Mouse (Mus musculus): Measurements from ENCODE around the gene Pus7. TPM values are rescaled to one million over a fixed set of nuclear protein-coding genes. Genes with fewer than 3 reads are reported as not detected.
A peak's percentile ranks its signal among the peaks of the same experiment; 100 is the strongest.

Gene Pus7
- polyA plus RNA-seq, 2 experiments, result 27.0 to 28.7 TPM

GRCm38 (mm10) chr5:23788390-23788830 lies 4.9 kb upstream of the Pus7 start:
- ATAC-seq (ENCODE audit: low FRiP score, low read depth), result no peak

GRCm38 (mm10) chr5:23787536-23788389 lies 4.3 kb upstream of the Pus7 start, which contains the start of gene Rint1:
Rint1 (plus strand) TSS chr5:23787711.
- H3K4me3 ChIP-seq (replicated peaks; ENCODE audit: low read length), result peak within 1 kb of the TSS; percentile 98
- H3K9ac ChIP-seq (ENCODE audit: low read depth, low read length, severe bottlenecking), result peak within 1 kb of the TSS; percentile 90
- H3K9me3 ChIP-seq (ENCODE audit: control insufficient read depth, low read length), result no peaks in the 10 kb centered on the region
- TF ChIP-seq POLR2A (IDR thresholded peaks at IDR 0.05; ENCODE audit: borderline replicate concordance, extremely low read depth, insufficient read depth, insufficient read length), result peak; percentile 94; the same call in 1 of the 2 replicates
- peaks cover 8% of the 10 kb centered on the region; the same call in 1 of the 2 replicates for H3K4me1 ChIP-seq (ENCODE audit: control insufficient read depth, insufficient read depth, low read length)
- WGBS, result 3% methylated on average over 47 of the region's 47 CpGs
- H3K36me3 ChIP-seq (ENCODE audit: control insufficient read depth, insufficient read depth, low read length), result peaks cover 27% of the 10 kb centered on the region
- peak within 1 kb of the TSS; percentile 78 for H3K4me2 ChIP-seq (replicated peaks; ENCODE audit: low read depth, low read length, severe bottlenecking)
- peak; percentile 81 for ATAC-seq (ENCODE audit: low FRiP score, low read depth)
- no peaks in the 10 kb centered on the region for H3K27me3 ChIP-seq (ENCODE audit: control insufficient read depth, insufficient read depth, low read length)
- peak; percentile 95 for DNase-seq (ENCODE audit: low spot score)
- H3K27ac ChIP-seq (replicated peaks; ENCODE audit: low read depth, low read length), result peak within 1 kb of the TSS; percentile 55

More at GRCm38 (mm10) chr5:23788390-23788830, 4.9 kb upstream of the Pus7 start:
- peak overlapping the region; percentile 98 for H3K4me3 ChIP-seq (replicated peaks; ENCODE audit: low read length)
- no peak overlapping the region for H3K27ac ChIP-seq (replicated peaks; ENCODE audit: low read depth, low read length)
- H3K27me3 ChIP-seq (ENCODE audit: control insufficient read depth, insufficient read depth, low read length), result no peaks in the 10 kb centered on the region
- H3K9me3 ChIP-seq (ENCODE audit: control insufficient read depth, low read length), result no peaks in the 10 kb centered on the region
- peak overlapping the region; percentile 78 for H3K4me2 ChIP-seq (replicated peaks; ENCODE audit: low read depth, low read length, severe bottlenecking)
- no peak for TF ChIP-seq POLR2A (IDR thresholded peaks at IDR 0.05; ENCODE audit: borderline replicate concordance, extremely low read depth, insufficient read depth, insufficient read length)
- peaks cover 32% of the 10 kb centered on the region for H3K36me3 ChIP-seq (ENCODE audit: control insufficient read depth, insufficient read depth, low read length)
- H3K9ac ChIP-seq (ENCODE audit: low read depth, low read length, severe bottlenecking), result peak overlapping the region; percentile 90
- WGBS, result 46% methylated on average over 3 of the region's 3 CpGs
- H3K4me1 ChIP-seq (ENCODE audit: control insufficient read depth, insufficient read depth, low read length), result peaks cover 8% of the 10 kb centered on the region; the same call in 1 of the 2 replicates
- no peak for DNase-seq (ENCODE audit: low spot score)

GRCm38 (mm10) chr5:23782051-23782810 lies 1.3 kb downstream of the Pus7 start:
- DNase-seq (ENCODE audit: low spot score) (no peak), ATAC-seq (ENCODE audit: low FRiP score, low read depth) (no peak)
- 36% methylated on average over 8 of the region's 8 CpGs for WGBS
- peaks cover 12% of the 10 kb centered on the region for H3K4me1 ChIP-seq (ENCODE audit: control insufficient read depth, insufficient read depth, low read length)
- peak overlapping the region; percentile 71 for H3K4me3 ChIP-seq (replicated peaks; ENCODE audit: low read length)
- H3K36me3 ChIP-seq (ENCODE audit: control insufficient read depth, insufficient read depth, low read length), result peaks cover 10% of the 10 kb centered on the region; the same call in 1 of the 2 replicates
- peak overlapping the region; percentile 72 for H3K9ac ChIP-seq (ENCODE audit: low read depth, low read length, severe bottlenecking)
- no peak for TF ChIP-seq POLR2A (IDR thresholded peaks at IDR 0.05; ENCODE audit: borderline replicate concordance, extremely low read depth, insufficient read depth, insufficient read length)
- H3K9me3 ChIP-seq (ENCODE audit: control insufficient read depth, low read length), result no peaks in the 10 kb centered on the region
- H3K4me2 ChIP-seq (replicated peaks; ENCODE audit: low read depth, low read length, severe bottlenecking), result peak overlapping the region; percentile 58
- no peaks in the 10 kb centered on the region for H3K27me3 ChIP-seq (ENCODE audit: control insufficient read depth, insufficient read depth, low read length)
- H3K27ac ChIP-seq (replicated peaks; ENCODE audit: low read depth, low read length), result no peak overlapping the region

- Histone ChIP-seq H3K36me3 (ENCODE audit: control insufficient read depth, insufficient read depth, low read length) (peaks cover 16% of the 10 kb centered on the region), H3K4me3 (replicated peaks; ENCODE audit: low read length) (no peak overlapping the region), H3K27ac (replicated peaks; ENCODE audit: low read depth, low read length) (no peak overlapping the region), H3K27me3 (ENCODE audit: control insufficient read depth, insufficient read depth, low read length) (no peaks in the 10 kb centered on the region), H3K4me1 (ENCODE audit: control insufficient read depth, insufficient read depth, low read length) (peaks cover 9% of the 10 kb centered on the region), H3K4me2 (replicated peaks; ENCODE audit: low read depth, low read length, severe bottlenecking) (no peak overlapping the region), H3K9ac (ENCODE audit: low read depth, low read length, severe bottlenecking) (no peak overlapping the region), H3K9me3 (ENCODE audit: control insufficient read depth, low read length) (no peaks in the 10 kb centered on the region)
- DNase-seq (ENCODE audit: low spot score) (no peak), ATAC-seq (ENCODE audit: low FRiP score, low read depth) (no peak)
- 40% methylated on average over 4 of the region's 4 CpGs for whole genome bisulfite sequencing
- no peak for TF ChIP-seq POLR2A (IDR thresholded peaks at IDR 0.05; ENCODE audit: borderline replicate concordance, extremely low read depth, insufficient read depth, insufficient read length)
Observed at GRCm38 (mm10) chr5:23781172-23781571, 2.3 kb downstream of the Pus7 start.

GRCm38 (mm10) chr5:23780516-23780915 lies 3.0 kb downstream of the Pus7 start:
- Histone ChIP-seq H3K27me3 (ENCODE audit: control insufficient read depth, insufficient read depth, low read length) (no peaks in the 10 kb centered on the region), H3K27ac (replicated peaks; ENCODE audit: low read depth, low read length) (no peak overlapping the region), H3K4me3 (replicated peaks; ENCODE audit: low read length) (no peak overlapping the region), H3K4me1 (ENCODE audit: control insufficient read depth, insufficient read depth, low read length) (peaks cover 9% of the 10 kb centered on the region), H3K9ac (ENCODE audit: low read depth, low read length, severe bottlenecking) (no peak overlapping the region), H3K9me3 (ENCODE audit: control insufficient read depth, low read length) (no peaks in the 10 kb centered on the region), H3K4me2 (replicated peaks; ENCODE audit: low read depth, low read length, severe bottlenecking) (no peak overlapping the region), H3K36me3 (ENCODE audit: control insufficient read depth, insufficient read depth, low read length) (peaks cover 17% of the 10 kb centered on the region)
- no peak for TF ChIP-seq POLR2A (IDR thresholded peaks at IDR 0.05; ENCODE audit: borderline replicate concordance, extremely low read depth, insufficient read depth, insufficient read length)
- no peak for ATAC-seq (ENCODE audit: low FRiP score, low read depth)
- 79% methylated on average over 4 of the region's 4 CpGs for WGBS
- no peak for DNase-seq (ENCODE audit: low spot score)
